Comparison of ENCODE assay signal across 25 mouse cellular contexts in genomic region chr1:97667288-97667687, GRCm38 (mm10).
"Had no signal": no experiment of that assay in that cellular context is flagged by ENCODE, and none has a peak within 500 bp of the region (broad histone marks: within the 10 kb centered on the region; RNA-seq: fewer than 3 reads in every experiment).

No protein-coding gene starts in this region.

- H3K4me3 ChIP-seq: gastrocnemius, adult 2 months; heart, adult 2 months; heart, embryonic 13.5 days; heart, embryonic 15.5 days; hindbrain, embryonic 15.5 days; layer of hippocampus, adult 2 months; limb, embryonic 10.5 days; limb, embryonic 12.5 days; liver, embryonic 13.5 days had no signal

- H3K9me3 ChIP-seq: heart, embryonic 13.5 days; heart, embryonic 15.5 days; hindbrain, embryonic 15.5 days; limb, embryonic 10.5 days; limb, embryonic 12.5 days; liver, embryonic 13.5 days had no signal

- H3K4me1 ChIP-seq: limb, embryonic 10.5 days; limb, embryonic 12.5 days had no signal

- H3K36me3 ChIP-seq: heart, embryonic 13.5 days; heart, embryonic 15.5 days; hindbrain, embryonic 15.5 days; limb, embryonic 10.5 days; limb, embryonic 12.5 days; liver, embryonic 13.5 days had no signal

- H3K9ac ChIP-seq: heart, embryonic 13.5 days; heart, embryonic 15.5 days; hindbrain, embryonic 15.5 days; limb, embryonic 12.5 days; liver, embryonic 13.5 days had no signal

- ATAC-seq: hindbrain, postnatal 0 days; intestine, postnatal 0 days had no signal

- DNase-seq: gastrocnemius, adult 2 months; gastrocnemius, postnatal 10 days; gastrocnemius, postnatal 25 days; heart, adult 11 months; heart, adult 2 months; heart, postnatal 14 days; heart, postnatal 36 days; kidney, adult 18-20 months; kidney, adult 8-10 months; kidney, postnatal 10 days; kidney, postnatal 25 days; kidney, postnatal 4 days; layer of hippocampus, postnatal 36 days; liver; liver, embryonic 13.5 days had no signal

- H3K27me3 ChIP-seq: heart, embryonic 13.5 days; heart, embryonic 15.5 days; hindbrain, embryonic 15.5 days had no signal

- H3K27ac ChIP-seq: gastrocnemius, adult 2 months; heart, adult 2 months; heart, embryonic 13.5 days; heart, embryonic 15.5 days; hindbrain, embryonic 15.5 days; hindbrain, postnatal 0 days; layer of hippocampus, adult 2 months; limb, embryonic 10.5 days; limb, embryonic 12.5 days; liver, embryonic 13.5 days had no signal

- H3K4me2 ChIP-seq: heart, embryonic 11.5 days; heart, embryonic 13.5 days; heart, embryonic 15.5 days; hindbrain, embryonic 15.5 days; limb, embryonic 12.5 days; liver, embryonic 11.5 days; liver, embryonic 13.5 days had no signal
